Mouse (Mus musculus): ENCODE measurements around the gene Nectin2. TPM values are rescaled to one million over a fixed set of nuclear protein-coding genes. Genes with fewer than 3 reads are reported as not detected.

Gene Nectin2
- polyA plus RNA-seq (2012; rRNA removed), result 58.9 and 72.1 TPM in 2 replicates
- 71.3 and 80.8 TPM in 2 replicates for polyA plus RNA-seq (2014; fragmentation: Nextera tagmentation; extraction: Ambion mirVana)

DNA sequence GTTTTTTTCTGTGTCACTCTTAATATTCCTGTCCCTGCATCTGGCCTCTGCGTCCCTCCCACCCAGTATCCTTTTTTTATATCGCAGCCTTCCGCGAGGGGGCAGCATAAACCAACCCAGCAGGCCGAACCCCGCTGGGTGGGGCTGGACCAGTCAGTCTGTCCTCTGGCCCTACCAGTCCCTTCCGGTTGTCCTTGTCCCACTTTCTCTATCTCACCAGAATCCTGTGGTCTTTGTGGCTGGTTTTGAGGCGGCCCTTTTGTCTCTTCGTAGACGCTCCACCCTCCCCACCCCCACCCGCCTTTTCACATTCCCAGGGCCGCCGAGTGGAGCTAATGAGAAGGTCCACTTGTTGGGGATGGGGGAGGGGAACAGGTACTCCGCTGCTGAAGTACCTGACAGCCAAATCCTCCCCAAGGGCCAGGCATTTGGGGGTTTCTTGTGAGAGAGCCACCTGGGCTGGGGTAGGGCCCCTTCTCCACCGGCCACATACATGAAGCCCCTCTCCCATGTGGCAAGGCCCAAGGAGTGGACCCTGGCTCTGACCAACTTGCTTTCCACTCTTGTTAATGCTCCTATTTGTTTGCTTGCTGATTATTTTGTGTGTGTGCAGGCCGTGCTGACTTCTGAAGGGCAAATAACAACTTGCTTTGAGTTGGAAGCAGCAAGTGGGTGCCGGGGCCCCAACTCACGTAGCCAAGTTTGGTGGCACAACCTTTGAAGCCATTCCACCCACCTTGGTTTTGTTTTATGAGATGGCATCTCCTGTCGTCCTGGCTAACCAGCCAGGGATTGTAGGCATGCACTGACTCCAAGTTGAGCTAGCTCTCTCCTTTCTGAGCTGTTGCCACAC lies at the start of gene Nectin2:
Gene Nectin2 (minus strand): TSS at position 267 of the 853 bp plus-strand sequence.
- H3K9ac ChIP-seq (ENCODE audit: low read depth, low read length, severe bottlenecking), result peak within 1 kb of the TSS; percentile 85
- DNase-seq (ENCODE audit: low spot score) (peak; percentile 85), ATAC-seq (ENCODE audit: low FRiP score, low read depth) (peak; percentile 73)
- peaks cover 23% of the 10 kb centered on the region for H3K4me1 ChIP-seq (ENCODE audit: control insufficient read depth, insufficient read depth, low read length)
- no peaks in the 10 kb centered on the region for H3K9me3 ChIP-seq (ENCODE audit: control insufficient read depth, low read length)
- peak; percentile 31; the same call in 1 of the 2 replicates for TF ChIP-seq POLR2A (IDR thresholded peaks at IDR 0.05; ENCODE audit: borderline replicate concordance, extremely low read depth, insufficient read depth, insufficient read length)
- 17% methylated on average over 19 of the region's 19 CpGs for WGBS
- H3K4me2 ChIP-seq (replicated peaks; ENCODE audit: low read depth, low read length, severe bottlenecking), result peak within 1 kb of the TSS; percentile 88
- H3K4me3 ChIP-seq (replicated peaks; ENCODE audit: low read length), result peak within 1 kb of the TSS; percentile 93
- H3K36me3 ChIP-seq (ENCODE audit: control insufficient read depth, insufficient read depth, low read length), result no peaks in the 10 kb centered on the region
- H3K27ac ChIP-seq (replicated peaks; ENCODE audit: low read depth, low read length), result peak within 1 kb of the TSS; percentile 87
- no peaks in the 10 kb centered on the region for H3K27me3 ChIP-seq (ENCODE audit: control insufficient read depth, insufficient read depth, low read length)

GRCm38 (mm10) chr7:19796697-19797588 lies 46.7 kb upstream of the Nectin2 start, which contains the start of gene Cblc:
TSS of gene Cblc (minus strand) at chr7:19796809.
- no peak for TF ChIP-seq POLR2A (IDR thresholded peaks at IDR 0.05; ENCODE audit: borderline replicate concordance, extremely low read depth, insufficient read depth, insufficient read length)
- peaks cover 25% of the 10 kb centered on the region for H3K27me3 ChIP-seq (ENCODE audit: control insufficient read depth, insufficient read depth, low read length)
- no peaks in the 10 kb centered on the region for H3K36me3 ChIP-seq (ENCODE audit: control insufficient read depth, insufficient read depth, low read length)
- no peak within 1 kb of the TSS for H3K27ac ChIP-seq (replicated peaks; ENCODE audit: low read depth, low read length)
- DNase-seq (ENCODE audit: low spot score), result peak; percentile 58
- no peaks in the 10 kb centered on the region for H3K4me1 ChIP-seq (ENCODE audit: control insufficient read depth, insufficient read depth, low read length)
- ATAC-seq (ENCODE audit: low FRiP score, low read depth), result peak; percentile 67
- 3% methylated on average over 32 of the region's 32 CpGs for WGBS
- H3K9ac ChIP-seq (ENCODE audit: low read depth, low read length, severe bottlenecking), result 0 out of 2 replicates have a peak within 1 kb of the TSS, but pooled peaks have one; percentile 36
- H3K4me2 ChIP-seq (replicated peaks; ENCODE audit: low read depth, low read length, severe bottlenecking), result peak within 1 kb of the TSS; percentile 35
- H3K4me3 ChIP-seq (replicated peaks; ENCODE audit: low read length), result peak within 1 kb of the TSS; percentile 28
- no peaks in the 10 kb centered on the region for H3K9me3 ChIP-seq (ENCODE audit: control insufficient read depth, low read length)

DNA sequence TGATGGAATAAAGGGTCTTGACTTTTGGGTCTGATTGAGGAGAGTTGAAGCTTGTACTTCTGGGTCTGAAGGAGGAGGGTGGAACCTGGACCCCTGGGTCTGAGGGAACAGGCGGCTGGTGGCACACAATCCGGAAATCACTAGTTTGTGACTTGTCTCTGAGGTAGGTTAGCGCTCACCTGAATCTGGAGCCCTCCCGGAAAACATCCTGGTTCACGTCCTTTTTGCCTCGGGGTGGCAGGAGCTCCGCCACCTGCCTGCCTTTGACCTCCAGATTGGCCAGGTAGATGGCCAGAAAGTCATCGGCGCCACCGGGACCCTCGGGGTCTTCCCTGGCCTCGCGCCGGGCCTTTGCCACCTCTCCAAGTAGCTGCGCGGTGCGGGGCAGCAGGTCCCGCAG lies 46.0 kb upstream of the Nectin2 start:
- no peak for TF ChIP-seq POLR2A (IDR thresholded peaks at IDR 0.05; ENCODE audit: borderline replicate concordance, extremely low read depth, insufficient read depth, insufficient read length)

DNA sequence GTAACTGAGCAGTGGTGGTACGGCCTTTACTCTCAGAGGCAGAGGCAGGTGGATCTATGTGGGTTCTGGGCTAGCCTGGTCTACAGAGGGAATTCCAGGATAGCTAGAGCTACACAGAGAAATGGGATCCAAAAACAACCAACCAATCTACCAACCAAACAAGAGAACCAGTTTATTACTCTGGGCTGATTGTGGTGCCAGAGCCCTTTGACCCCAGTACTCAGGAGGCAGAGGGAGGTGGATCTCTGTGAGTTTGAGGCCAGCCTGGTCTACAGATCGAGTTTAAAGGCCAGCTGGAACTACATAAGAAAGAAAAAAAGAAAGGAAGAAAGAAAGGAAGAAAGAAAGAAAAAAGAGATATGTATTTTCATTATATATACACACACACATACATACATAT lies 45.0 kb upstream of the Nectin2 start:
- no peak for ATAC-seq (ENCODE audit: low FRiP score, low read depth)
- Histone ChIP-seq H3K27ac (replicated peaks; ENCODE audit: low read depth, low read length) (no peak overlapping the region), H3K9me3 (ENCODE audit: control insufficient read depth, low read length) (no peaks in the 10 kb centered on the region), H3K27me3 (ENCODE audit: control insufficient read depth, insufficient read depth, low read length) (peaks cover 25% of the 10 kb centered on the region), H3K36me3 (ENCODE audit: control insufficient read depth, insufficient read depth, low read length) (no peaks in the 10 kb centered on the region), H3K4me2 (replicated peaks; ENCODE audit: low read depth, low read length, severe bottlenecking) (no peak overlapping the region), H3K4me3 (replicated peaks; ENCODE audit: low read length) (no peak overlapping the region), H3K4me1 (ENCODE audit: control insufficient read depth, insufficient read depth, low read length) (no peaks in the 10 kb centered on the region), H3K9ac (ENCODE audit: low read depth, low read length, severe bottlenecking) (no peak overlapping the region)
- 63% methylated on average over 2 of the region's 2 CpGs for WGBS
- no peak for DNase-seq (ENCODE audit: low spot score)
- no peak for TF ChIP-seq POLR2A (IDR thresholded peaks at IDR 0.05; ENCODE audit: borderline replicate concordance, extremely low read depth, insufficient read depth, insufficient read length)

More for the DNA sequence above, 46.0 kb upstream of the Nectin2 start:
- H3K27me3 ChIP-seq (ENCODE audit: control insufficient read depth, insufficient read depth, low read length), result peaks cover 25% of the 10 kb centered on the region
- no peaks in the 10 kb centered on the region for H3K36me3 ChIP-seq (ENCODE audit: control insufficient read depth, insufficient read depth, low read length)
- DNase-seq (ENCODE audit: low spot score) (no peak), ATAC-seq (ENCODE audit: low FRiP score, low read depth) (no peak)
- H3K4me3 ChIP-seq (replicated peaks; ENCODE audit: low read length), result peak overlapping the region; percentile 28
- H3K27ac ChIP-seq (replicated peaks; ENCODE audit: low read depth, low read length), result no peak overlapping the region
- H3K4me2 ChIP-seq (replicated peaks; ENCODE audit: low read depth, low read length, severe bottlenecking), result peak overlapping the region; percentile 35
- H3K4me1 ChIP-seq (ENCODE audit: control insufficient read depth, insufficient read depth, low read length), result no peaks in the 10 kb centered on the region
- H3K9ac ChIP-seq (ENCODE audit: low read depth, low read length, severe bottlenecking), result 0 out of 2 replicates have a peak overlapping the region, but pooled peaks have one; percentile 36
- 7% methylated on average over 18 of the region's 18 CpGs for WGBS
- no peaks in the 10 kb centered on the region for H3K9me3 ChIP-seq (ENCODE audit: control insufficient read depth, low read length)

All from limb, embryonic 14.5 days (tissue).